Mouse (Mus musculus) embryonic facial prominence, embryonic 13.5 days (tissue): ENCODE measurements at regions not wholly inside any gene's neighbourhood (a gene's known extent, or its start where the extent isn't known, plus 50 kb on each side); places are given as distances from the start of the nearest gene placed in this dataset.

Source experiments
- ATAC-seq: fragments of 200-750 bp; cut with Nextera tagmentation; 2 replicates; pipeline ENCODE4 v1.8.0; 2017; ENCODE audit warnings: low read depth; ENCODE audit not compliant: insufficient number of reproducible peaks, insufficient read depth, low FRiP score, low TSS enrichment
- H3K27ac ChIP-seq: fragments of 300-500 bp; sonication (generic); 2 replicates; pipeline ENCODE4 v1.5.1; 2015; ENCODE audit warnings: moderate library complexity, mild to moderate bottlenecking, inconsistent platforms
- H3K27me3 ChIP-seq: fragments of 300-500 bp; sonication (generic); 2 replicates; pipeline ENCODE4 v1.6.1; 2015; ENCODE audit warnings: mild to moderate bottlenecking, inconsistent platforms
- H3K36me3 ChIP-seq: fragments of 300-500 bp; sonication (generic); 2 replicates; pipeline ENCODE4 v1.6.1; 2015; ENCODE audit warnings: mild to moderate bottlenecking, inconsistent platforms
- H3K4me1 ChIP-seq: fragments of 300-500 bp; sonication (generic); 2 replicates; pipeline ENCODE4 v1.6.1; 2015; ENCODE audit warnings: inconsistent platforms
- H3K4me2 ChIP-seq: fragments of 300-500 bp; sonication (generic); 2 replicates; pipeline ENCODE4 v1.6.1; 2015; ENCODE audit warnings: moderate library complexity, mild to moderate bottlenecking, inconsistent platforms
- H3K4me3 ChIP-seq: fragments of 300-500 bp; sonication (generic); 2 replicates; pipeline ENCODE4 v1.5.1; 2015; ENCODE audit warnings: mild to moderate bottlenecking, inconsistent platforms
- H3K9ac ChIP-seq: fragments of 300-500 bp; sonication (generic); 2 replicates; pipeline ENCODE4 v1.6.1; 2015; ENCODE audit warnings: mild to moderate bottlenecking, inconsistent platforms
- H3K9me3 ChIP-seq: fragments of 300-500 bp; sonication (generic); 2 replicates; pipeline ENCODE4 v1.6.1; 2016; ENCODE audit warnings: inconsistent platforms
- WGBS: fragments of 180-500 bp; shearing (Covaris S2); methylation state at CpG from one replicate; pipeline ENCODE4 v1.1.7; 2015; ENCODE audit warnings: mixed read lengths; 5-methylcytosine and 5-hydroxymethylcytosine counted together

DNA sequence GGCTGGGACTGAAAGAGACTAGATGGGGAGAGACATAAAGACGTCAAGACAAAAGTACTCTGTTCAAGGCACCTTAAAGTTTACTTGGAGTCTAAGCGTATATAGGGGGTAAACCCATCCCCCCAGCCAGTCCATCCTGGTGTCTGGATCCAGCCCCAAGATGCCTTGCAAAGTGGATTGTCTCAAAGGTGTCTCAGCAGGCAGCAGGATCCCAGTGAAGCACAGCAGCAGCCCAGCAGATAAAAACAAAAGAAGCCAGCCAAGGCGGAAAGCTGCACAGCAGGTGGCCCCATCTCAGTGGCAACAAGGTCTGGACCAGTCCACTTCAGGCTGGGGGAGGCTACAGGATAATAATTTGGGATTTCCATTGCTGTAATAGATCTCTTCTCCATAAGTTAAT lies 72.0 kb upstream of the Col5a2 start:
- Histone ChIP-seq H3K4me2 (no peak overlapping the region), H3K4me1 (no peaks in the 10 kb centered on the region), H3K27me3 (no peaks in the 10 kb centered on the region), H3K4me3 (no peak overlapping the region), H3K9me3 (no peaks in the 10 kb centered on the region), H3K27ac (no peak overlapping the region), H3K9ac (no peak overlapping the region), H3K36me3 (no peaks in the 10 kb centered on the region)
- ATAC-seq: no peak
- WGBS: 26% methylated on average over 3 of the region's 3 CpGs

DNA sequence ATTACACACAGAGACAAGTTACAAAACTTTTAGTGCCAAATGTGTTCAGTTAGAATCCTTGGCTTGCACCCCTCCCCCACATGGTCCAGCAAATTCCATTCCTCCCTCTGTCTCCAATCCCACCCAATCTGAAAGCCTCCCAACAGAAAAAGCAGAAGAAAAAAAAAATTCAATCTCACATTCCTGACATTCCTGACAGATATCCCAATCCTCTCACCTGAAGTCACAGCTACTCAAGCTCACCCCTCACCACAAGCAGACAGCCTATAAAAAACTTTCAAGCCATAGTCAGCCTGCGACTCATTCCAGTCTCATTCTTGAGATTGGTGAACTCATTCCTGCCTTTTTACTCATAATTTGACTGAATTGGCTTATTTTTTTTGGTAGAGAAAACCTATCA lies 77.4 kb upstream of the Col5a2 start:
- Histone ChIP-seq H3K4me2 (no peak overlapping the region), H3K4me1 (no peaks in the 10 kb centered on the region), H3K27me3 (no peaks in the 10 kb centered on the region), H3K9me3 (no peaks in the 10 kb centered on the region), H3K27ac (no peak overlapping the region), H3K9ac (no peak overlapping the region), H3K36me3 (no peaks in the 10 kb centered on the region), H3K4me3 (no peak overlapping the region)
- ATAC-seq: no peak
- 76% methylated on average over 1 of the region's 1 CpGs for WGBS

DNA sequence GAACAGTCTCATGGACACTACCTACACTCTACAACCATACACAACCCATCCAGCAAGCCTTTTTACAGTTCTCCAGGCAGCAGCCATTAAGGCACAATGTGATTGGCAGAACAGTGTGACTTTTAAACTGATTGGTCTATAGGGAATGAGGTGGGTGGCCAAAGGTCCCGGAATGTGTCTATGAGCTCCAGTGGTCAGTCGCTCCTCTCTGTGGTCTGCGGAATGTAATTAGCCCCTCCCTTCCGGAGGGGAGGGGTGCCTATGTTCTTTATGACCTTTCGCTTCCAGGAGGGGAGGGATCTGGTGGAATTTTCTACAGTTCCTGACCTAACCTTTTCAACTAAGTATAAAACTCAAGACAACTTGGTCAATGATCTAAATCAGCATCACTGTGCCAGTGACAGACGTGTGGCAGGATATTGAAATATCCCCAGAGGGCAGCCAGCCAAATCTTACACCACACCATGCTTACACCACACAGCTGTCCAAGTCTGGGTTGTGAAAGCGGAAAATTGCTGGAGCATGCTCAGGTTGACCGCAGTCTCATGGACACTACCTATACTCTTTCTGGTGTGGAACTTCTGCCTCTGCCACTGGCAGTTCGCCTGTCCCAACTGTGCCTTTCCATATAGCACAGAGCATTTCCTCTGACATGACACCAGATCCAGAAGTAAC lies 84.4 kb upstream of the Col5a2 start:
- ATAC-seq: 0 out of 2 replicates have a peak, but pooled peaks have one; percentile 6

DNA sequence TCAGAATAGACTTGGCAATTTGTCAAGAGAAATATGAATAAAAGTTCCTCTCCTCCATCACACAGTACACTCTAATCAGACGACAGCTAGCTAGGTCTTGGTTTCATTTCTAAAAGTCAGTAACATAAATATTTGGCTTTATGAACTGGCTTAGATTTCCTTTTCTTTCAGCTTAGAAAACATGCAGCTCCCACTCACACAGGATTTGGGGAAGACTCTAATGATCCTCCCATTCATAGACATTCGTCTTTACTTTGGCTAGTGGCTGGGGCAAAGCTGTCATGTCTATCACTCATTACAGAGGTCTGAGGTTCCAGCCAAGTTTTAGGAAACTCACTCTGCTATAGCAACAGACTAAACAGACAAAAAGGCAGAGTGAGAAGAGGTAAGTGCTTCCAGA lies 94.2 kb upstream of the Col5a2 start:
- Histone ChIP-seq H3K4me1 (peaks cover 7% of the 10 kb centered on the region; the same call in 1 of the 2 replicates), H3K27me3 (no peaks in the 10 kb centered on the region), H3K36me3 (no peaks in the 10 kb centered on the region), H3K4me3 (no peak overlapping the region), H3K4me2 (no peak overlapping the region), H3K9me3 (no peaks in the 10 kb centered on the region), H3K27ac (0 out of 2 replicates have a peak overlapping the region, but pooled peaks have one; percentile 39), H3K9ac (no peak overlapping the region)
- 31% methylated on average over 2 of the region's 2 CpGs for WGBS
- no peak for ATAC-seq

More for the DNA sequence above, 84.4 kb upstream of the Col5a2 start:
- H3K27me3 ChIP-seq: no peaks in the 10 kb centered on the region
- 81% methylated on average over 9 of the region's 9 CpGs for WGBS
- no peak overlapping the region for H3K4me3 ChIP-seq
- H3K9ac ChIP-seq: no peak overlapping the region
- H3K36me3 ChIP-seq: no peaks in the 10 kb centered on the region
- 0 out of 2 replicates have a peak, but pooled peaks cover 5% of the 10 kb centered on the region for H3K4me1 ChIP-seq
- H3K9me3 ChIP-seq: no peaks in the 10 kb centered on the region
- H3K27ac ChIP-seq: no peak overlapping the region
- no peak overlapping the region for H3K4me2 ChIP-seq

DNA sequence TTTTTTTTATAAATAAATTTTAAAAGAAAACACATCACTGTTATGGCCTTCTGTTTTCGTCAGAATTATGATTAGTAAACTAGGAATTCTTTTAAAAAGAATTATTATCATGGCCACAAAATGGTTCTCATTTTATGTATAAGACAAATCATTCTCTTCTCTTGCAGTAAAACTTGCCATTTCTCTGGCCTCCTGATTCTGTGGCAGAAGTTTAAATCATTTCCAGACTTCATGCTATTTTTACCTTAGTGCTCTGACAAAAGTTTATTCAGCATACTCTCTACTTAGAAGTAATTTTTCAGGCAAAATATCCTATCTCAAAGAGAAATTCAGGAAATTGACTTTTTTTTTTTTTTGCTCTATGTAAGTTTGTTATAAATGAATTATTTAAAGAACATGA lies 96.3 kb upstream of the Col5a2 start:
- ATAC-seq: no peak
- Histone ChIP-seq H3K27me3 (no peaks in the 10 kb centered on the region), H3K27ac (peak overlapping the region; percentile 78; the same call in 1 of the 2 replicates), H3K9me3 (no peaks in the 10 kb centered on the region), H3K4me1 (peaks cover 7% of the 10 kb centered on the region; the same call in 1 of the 2 replicates), H3K9ac (no peak overlapping the region), H3K4me3 (no peak overlapping the region), H3K36me3 (no peaks in the 10 kb centered on the region), H3K4me2 (no peak overlapping the region)
- WGBS: 28% methylated on average over 1 of the region's 1 CpGs

DNA sequence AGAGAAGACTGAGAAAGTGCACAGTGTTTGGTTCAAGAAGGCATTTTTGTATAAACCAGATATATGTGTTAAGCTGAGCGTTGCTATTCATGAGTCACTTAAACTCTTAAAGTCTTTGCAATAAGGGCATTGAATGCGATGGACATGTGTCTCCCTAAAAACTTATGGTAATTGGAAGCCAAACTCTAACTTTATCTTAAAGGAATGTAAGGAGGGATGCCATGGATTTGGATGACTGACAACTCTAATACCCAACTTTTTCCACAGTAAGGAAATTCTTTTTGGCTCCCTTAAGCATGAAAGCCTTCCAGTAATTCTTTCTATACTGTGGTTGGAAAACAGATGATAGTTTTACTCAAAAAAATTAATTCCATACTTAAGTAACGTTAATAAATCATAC lies 96.9 kb upstream of the Col5a2 start:
- Histone ChIP-seq H3K27ac (peak overlapping the region; percentile 78), H3K4me1 (peaks cover 7% of the 10 kb centered on the region; the same call in 1 of the 2 replicates), H3K4me3 (no peak overlapping the region), H3K4me2 (no peak overlapping the region), H3K9ac (no peak overlapping the region), H3K36me3 (no peaks in the 10 kb centered on the region), H3K27me3 (no peaks in the 10 kb centered on the region), H3K9me3 (no peaks in the 10 kb centered on the region)
- WGBS: 36% methylated on average over 3 of the region's 3 CpGs
- ATAC-seq: no peak

DNA sequence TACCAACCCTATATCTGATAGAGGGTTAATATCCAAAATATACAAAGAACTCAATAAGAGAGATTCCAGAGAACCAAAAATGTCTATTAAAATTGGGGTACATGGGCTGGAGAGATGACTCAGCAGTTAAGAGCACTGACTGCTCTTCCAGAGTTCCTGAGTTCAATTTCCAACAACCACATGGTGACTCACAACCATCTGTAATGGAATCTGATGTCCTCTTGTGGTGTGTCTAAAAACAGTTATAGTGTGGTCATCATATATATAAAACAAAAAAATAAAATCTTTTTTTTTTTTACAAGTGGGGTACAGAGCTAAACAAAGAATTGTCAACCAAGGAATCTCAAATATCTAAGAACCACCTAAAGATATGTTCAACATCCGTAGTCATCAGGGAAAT lies 102.5 kb upstream of the Col5a2 start:
- H3K9me3 ChIP-seq: no peaks in the 10 kb centered on the region
- no peak overlapping the region for H3K4me2 ChIP-seq
- no peak overlapping the region for H3K9ac ChIP-seq
- H3K36me3 ChIP-seq: no peaks in the 10 kb centered on the region
- no peaks in the 10 kb centered on the region for H3K4me1 ChIP-seq
- no peaks in the 10 kb centered on the region for H3K27me3 ChIP-seq
- no peak overlapping the region for H3K4me3 ChIP-seq
- 58% methylated on average over 1 of the region's 1 CpGs for WGBS
- H3K27ac ChIP-seq: no peak overlapping the region
- no peak for ATAC-seq

DNA sequence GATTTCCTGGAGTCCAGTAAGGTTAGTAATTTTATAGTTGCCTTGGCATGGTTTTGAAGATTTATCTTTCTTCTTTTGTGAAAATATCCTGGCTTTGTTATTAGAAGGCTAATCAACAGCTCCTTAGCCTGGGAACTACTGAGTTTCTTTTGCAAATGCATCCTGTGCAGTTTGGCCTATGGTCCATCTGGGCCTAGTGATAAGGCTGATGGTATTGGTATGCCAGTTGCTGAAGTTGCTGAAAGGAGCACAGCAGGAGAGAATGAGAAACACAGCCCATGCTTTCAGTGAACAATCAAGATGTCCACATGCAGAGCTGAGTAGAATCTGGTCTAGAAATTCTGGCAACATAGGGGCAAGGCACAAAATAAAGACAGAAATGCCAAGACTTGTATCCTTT lies 105.2 kb upstream of the Col5a2 start:
- H3K27ac ChIP-seq: no peak overlapping the region
- no peak overlapping the region for H3K4me2 ChIP-seq
- H3K9ac ChIP-seq: no peak overlapping the region
- no peaks in the 10 kb centered on the region for H3K9me3 ChIP-seq
- no peak for ATAC-seq
- H3K4me3 ChIP-seq: no peak overlapping the region
- no peaks in the 10 kb centered on the region for H3K4me1 ChIP-seq
- H3K27me3 ChIP-seq: no peaks in the 10 kb centered on the region
- no peaks in the 10 kb centered on the region for H3K36me3 ChIP-seq

DNA sequence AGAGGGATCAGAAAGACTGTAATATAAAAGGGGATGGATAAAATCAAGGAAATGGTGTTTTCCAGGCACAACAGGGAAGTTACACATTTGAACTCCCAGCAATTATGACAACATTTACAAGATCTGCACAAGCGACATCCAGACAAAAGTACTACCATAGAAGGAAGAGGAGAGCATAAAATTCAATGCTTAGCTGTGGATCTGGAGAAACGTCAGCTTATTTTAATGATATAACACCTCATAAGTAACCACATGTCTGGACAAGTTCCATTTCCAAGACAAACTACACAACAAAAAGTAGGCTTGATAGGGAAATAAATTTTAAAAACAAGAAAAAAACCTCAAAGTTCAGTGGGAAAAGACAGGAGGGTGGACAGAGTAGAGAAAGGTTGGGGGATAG lies 115.9 kb upstream of the Col5a2 start:
- H3K4me3 ChIP-seq: no peak overlapping the region
- WGBS: 84% methylated on average over 2 of the region's 2 CpGs
- H3K36me3 ChIP-seq: no peaks in the 10 kb centered on the region
- H3K27ac ChIP-seq: no peak overlapping the region
- H3K9ac ChIP-seq: no peak overlapping the region
- no peaks in the 10 kb centered on the region for H3K4me1 ChIP-seq
- H3K9me3 ChIP-seq: no peaks in the 10 kb centered on the region
- no peak overlapping the region for H3K4me2 ChIP-seq
- H3K27me3 ChIP-seq: no peaks in the 10 kb centered on the region
- no peak for ATAC-seq

DNA sequence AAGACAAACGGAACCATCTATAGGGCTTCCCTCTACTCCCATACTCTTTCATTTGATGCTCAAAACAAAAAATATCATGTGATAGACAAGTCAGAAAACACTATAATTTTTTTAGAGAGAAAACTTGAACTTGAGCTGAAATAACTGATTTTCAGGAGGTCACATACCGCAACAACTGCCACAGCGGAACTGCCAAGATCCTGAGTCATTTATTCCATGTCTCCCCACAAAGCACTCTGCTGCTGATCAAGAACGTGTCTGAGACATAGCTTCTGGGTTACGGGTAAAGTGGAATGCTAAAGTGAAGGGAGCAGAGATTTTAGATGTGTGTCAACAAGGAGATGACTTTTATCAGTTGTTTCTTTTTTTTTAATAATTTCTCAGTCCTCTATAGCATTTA lies 122.8 kb upstream of the Col5a2 start:
- Histone ChIP-seq H3K4me3 (no peak overlapping the region), H3K27ac (no peak overlapping the region), H3K27me3 (no peaks in the 10 kb centered on the region), H3K9ac (no peak overlapping the region), H3K9me3 (no peaks in the 10 kb centered on the region), H3K4me1 (no peaks in the 10 kb centered on the region), H3K36me3 (no peaks in the 10 kb centered on the region), H3K4me2 (no peak overlapping the region)
- 81% methylated on average over 5 of the region's 5 CpGs for WGBS
- ATAC-seq: no peak

DNA sequence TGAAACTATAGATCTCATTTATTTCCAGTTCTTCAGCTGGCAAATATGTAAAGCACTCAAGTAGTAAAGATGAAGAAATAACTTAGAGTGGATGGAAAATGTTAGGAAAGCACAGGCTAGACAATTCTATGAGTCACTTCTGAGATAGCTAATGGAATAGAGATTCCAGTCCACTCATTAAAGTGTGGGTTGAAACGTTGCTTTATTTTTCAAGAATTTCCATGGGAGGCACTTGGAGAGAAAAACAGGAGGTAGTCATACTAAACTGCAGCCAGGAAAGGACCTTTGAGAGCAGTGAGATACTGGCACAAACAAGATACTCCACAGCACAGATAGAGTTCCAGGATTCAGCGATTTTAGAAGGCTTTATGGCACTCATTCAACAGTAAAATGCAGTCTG lies 123.7 kb upstream of the Col5a2 start:
- H3K27ac ChIP-seq: no peak overlapping the region
- ATAC-seq: no peak
- no peaks in the 10 kb centered on the region for H3K27me3 ChIP-seq
- H3K9me3 ChIP-seq: no peaks in the 10 kb centered on the region
- WGBS: 55% methylated on average over 2 of the region's 2 CpGs
- no peak overlapping the region for H3K4me2 ChIP-seq
- H3K4me3 ChIP-seq: no peak overlapping the region
- no peak overlapping the region for H3K9ac ChIP-seq
- H3K4me1 ChIP-seq: no peaks in the 10 kb centered on the region
- no peaks in the 10 kb centered on the region for H3K36me3 ChIP-seq

DNA sequence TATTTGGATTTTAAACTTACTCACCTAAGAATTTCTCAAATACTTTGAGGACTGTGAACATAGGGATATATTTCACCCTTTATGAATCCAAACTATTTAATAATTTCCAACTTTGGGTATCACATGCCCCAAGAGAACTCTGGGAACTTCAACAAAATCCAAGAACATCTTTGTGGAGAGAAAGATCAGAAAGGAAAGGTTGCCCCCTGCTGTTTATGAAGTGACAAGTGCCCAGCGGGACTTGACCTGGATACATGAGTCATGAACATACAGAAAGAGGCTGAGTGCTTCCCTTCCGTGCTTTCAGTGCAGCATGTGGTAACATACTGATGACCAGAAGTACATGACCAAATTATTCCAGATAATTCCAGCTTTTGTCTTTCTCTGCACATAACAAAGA lies 124.8 kb upstream of the Col5a2 start:
- H3K27me3 ChIP-seq: no peaks in the 10 kb centered on the region
- H3K36me3 ChIP-seq: no peaks in the 10 kb centered on the region
- H3K9ac ChIP-seq: no peak overlapping the region
- 16% methylated on average over 2 of the region's 2 CpGs for WGBS
- H3K27ac ChIP-seq: no peak overlapping the region
- H3K4me1 ChIP-seq: no peaks in the 10 kb centered on the region
- no peak overlapping the region for H3K4me2 ChIP-seq
- H3K4me3 ChIP-seq: no peak overlapping the region
- H3K9me3 ChIP-seq: peaks cover 8% of the 10 kb centered on the region
- no peak for ATAC-seq
